Mouse (Mus musculus) lung, postnatal 10 days (tissue): Measurements from ENCODE around the gene Pdap1.

ENCODE experiments used
- DNase-seq: peaks from one replicate; pipeline ENCODE4 v3.0.0; 2021

Gene Pdap1

GRCm38 (mm10) chr5:145081866-145082613 lies 58.0 kb downstream of the Pdap1 start:
- DNase-seq: peak; percentile 31
